Mouse (Mus musculus) ES-Bruce4 (cell line): ENCODE data around the gene Rimbp2.

Source experiments
- CTCF ChIP-seq: IDR thresholded peaks from one replicate; pipeline ENCODE4 v1.8.1; 2011; ENCODE audit warnings: low read depth, low read length
- EP300 ChIP-seq: IDR thresholded peaks from 2 replicates; pipeline ENCODE4 v1.6.1; 2011; ENCODE audit warnings: low read depth, low read length; ENCODE audit not compliant: insufficient read depth

DNA sequence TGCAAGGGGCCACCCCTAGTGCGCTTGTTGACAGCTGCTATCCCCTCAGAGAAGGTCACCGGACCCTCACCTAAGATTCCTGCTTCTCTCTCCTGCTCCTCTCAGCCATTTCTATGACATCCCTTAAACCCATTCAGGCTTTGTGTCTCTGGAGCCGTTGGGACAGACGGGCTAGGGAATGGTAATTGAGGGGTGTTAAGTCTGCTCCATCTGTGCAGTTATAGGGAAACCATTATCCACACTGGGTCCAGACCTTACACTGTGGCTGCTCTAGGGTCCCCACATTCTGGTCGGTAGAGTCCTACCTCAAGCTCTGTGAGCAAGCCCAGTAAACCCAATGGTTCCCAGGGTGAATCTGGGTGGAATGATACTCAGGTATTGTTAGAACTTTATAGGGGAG is 244.4 kb downstream of the Rimbp2 start:
- no peak for TF ChIP-seq CTCF
- no peak for TF ChIP-seq EP300
